Mouse (Mus musculus) liver, embryonic 13.5 days (tissue): ENCODE results near the gene Tcaf3. TPM values are rescaled to one million over a fixed set of nuclear protein-coding genes. Genes with fewer than 3 reads are reported as not detected.

Experiments
- ATAC-seq: fragments of 200-750 bp; cut with Nextera tagmentation; 2 replicates; pipeline ENCODE4 v1.8.0; 2017; ENCODE audit warnings: low read depth, mild to moderate bottlenecking, moderate number of reproducible peaks, moderate library complexity
- DNase-seq: peaks from one replicate; pipeline ENCODE4 v3.0.0; 2022
- H3K27ac ChIP-seq: fragments of 300-500 bp; sonication (generic); 2 replicates; pipeline ENCODE4 v1.5.1; 2015; ENCODE audit warnings: moderate library complexity, mild to moderate bottlenecking, inconsistent platforms
- H3K27me3 ChIP-seq: fragments of 300-500 bp; sonication (generic); 2 replicates; pipeline ENCODE4 v1.6.1; 2015; ENCODE audit warnings: mild to moderate bottlenecking, inconsistent platforms
- H3K36me3 ChIP-seq: fragments of 300-500 bp; sonication (generic); 2 replicates; pipeline ENCODE4 v1.6.1; 2015; ENCODE audit warnings: mild to moderate bottlenecking, inconsistent platforms
- H3K4me1 ChIP-seq: fragments of 300-500 bp; sonication (generic); replicated peaks from 2 replicates; pipeline ENCODE4 v1.6.1; 2015; ENCODE audit warnings: inconsistent platforms
- H3K4me2 ChIP-seq: fragments of 300-500 bp; sonication (generic); 2 replicates; pipeline ENCODE4 v1.6.1; 2015; ENCODE audit warnings: inconsistent platforms, mild to moderate bottlenecking, moderate library complexity
- H3K4me3 ChIP-seq: fragments of 300-500 bp; sonication (generic); replicated peaks from 2 replicates; pipeline ENCODE4 v1.5.1; 2015; ENCODE audit warnings: mild to moderate bottlenecking, inconsistent platforms
- H3K9ac ChIP-seq: fragments of 300-500 bp; sonication (generic); 2 replicates; pipeline ENCODE4 v1.6.1; 2015; ENCODE audit warnings: mild to moderate bottlenecking, inconsistent platforms
- H3K9me3 ChIP-seq: fragments of 300-500 bp; sonication (generic); replicated peaks from 2 replicates; pipeline ENCODE4 v1.6.1; 2016; ENCODE audit warnings: inconsistent platforms
- WGBS: fragments of 180-500 bp; shearing (Covaris S2); methylation state at CpG from one replicate; pipeline ENCODE4 v1.1.7; 2015; ENCODE audit not compliant: insufficient replicate concordance; 5-methylcytosine and 5-hydroxymethylcytosine counted together
- polyA plus RNA-seq: library from polyadenylated mRNA; unstranded; fragments of >200 nt; fragmentation: Nextera tagmentation; extraction: Ambion mirVana; gene quantifications from 2 replicates; pipeline ENCODE4 v1.2.1, GENCODE M21; 2015

The Tcaf3 gene
- polyA plus RNA-seq, 1 experiment from 2014 or later = not detected

GRCm38 (mm10) chr6:42578678-42579077, 18.8 kb downstream of the Tcaf3 start:
- H3K4me2 ChIP-seq = no peak overlapping the region
- no peak for ATAC-seq
- no peak for DNase-seq
- H3K9me3 ChIP-seq = no peaks in the 10 kb centered on the region
- H3K9ac ChIP-seq = no peak overlapping the region
- no peaks in the 10 kb centered on the region for H3K36me3 ChIP-seq
- WGBS = 50% methylated on average over 4 of the region's 4 CpGs
- no peak overlapping the region for H3K4me3 ChIP-seq
- H3K4me1 ChIP-seq = peaks cover 4% of the 10 kb centered on the region; the same call in 1 of the 2 replicates
- no peak overlapping the region for H3K27ac ChIP-seq
- H3K27me3 ChIP-seq = no peaks in the 10 kb centered on the region

- 47% methylated on average over 2 of the region's 2 CpGs for WGBS
- H3K4me3 ChIP-seq = no peak overlapping the region
- DNase-seq = peak; percentile 21
- peaks cover 4% of the 10 kb centered on the region; the same call in 1 of the 2 replicates for H3K4me1 ChIP-seq
- no peak overlapping the region for H3K27ac ChIP-seq
- H3K36me3 ChIP-seq = no peaks in the 10 kb centered on the region
- no peak overlapping the region for H3K4me2 ChIP-seq
- no peak overlapping the region for H3K9ac ChIP-seq
- H3K9me3 ChIP-seq = no peaks in the 10 kb centered on the region
- peak; percentile 97 for ATAC-seq
- H3K27me3 ChIP-seq = no peaks in the 10 kb centered on the region
Measured at GRCm38 (mm10) chr6:42577433-42577832, 20.1 kb downstream of the Tcaf3 start.

GRCm38 (mm10) chr6:42568205-42568604, 29.3 kb downstream of the Tcaf3 start:
- H3K27me3 ChIP-seq = no peaks in the 10 kb centered on the region
- H3K4me3 ChIP-seq = no peak overlapping the region
- H3K9ac ChIP-seq = no peak overlapping the region
- H3K27ac ChIP-seq = no peak overlapping the region
- WGBS = 50% methylated on average over 2 of the region's 2 CpGs
- ATAC-seq = no peak
- H3K4me2 ChIP-seq = no peak overlapping the region
- H3K36me3 ChIP-seq = no peaks in the 10 kb centered on the region
- DNase-seq = no peak
- no peaks in the 10 kb centered on the region for H3K4me1 ChIP-seq
- no peaks in the 10 kb centered on the region for H3K9me3 ChIP-seq

GRCm38 (mm10) chr6:42566076-42566598, 31.4 kb downstream of the Tcaf3 start:
- ATAC-seq (no peak), DNase-seq (no peak)
- no peaks in the 10 kb centered on the region for H3K4me1 ChIP-seq
- H3K36me3 ChIP-seq = no peaks in the 10 kb centered on the region
- H3K9ac ChIP-seq = no peak overlapping the region
- no peaks in the 10 kb centered on the region for H3K9me3 ChIP-seq
- no peak overlapping the region for H3K4me3 ChIP-seq
- WGBS = 59% methylated on average over 2 of the region's 2 CpGs
- H3K27ac ChIP-seq = no peak overlapping the region
- H3K27me3 ChIP-seq = no peaks in the 10 kb centered on the region
- no peak overlapping the region for H3K4me2 ChIP-seq

- no peak overlapping the region for H3K27ac ChIP-seq
- H3K4me3 ChIP-seq = no peak overlapping the region
- no peaks in the 10 kb centered on the region for H3K36me3 ChIP-seq
- no peaks in the 10 kb centered on the region for H3K4me1 ChIP-seq
- no peak overlapping the region for H3K9ac ChIP-seq
- no peak overlapping the region for H3K4me2 ChIP-seq
- DNase-seq (no peak), ATAC-seq (no peak)
- H3K27me3 ChIP-seq = no peaks in the 10 kb centered on the region
- 39% methylated on average over 2 of the region's 2 CpGs for WGBS
- H3K9me3 ChIP-seq = no peaks in the 10 kb centered on the region
Measured at GRCm38 (mm10) chr6:42562280-42562679, 35.2 kb downstream of the Tcaf3 start.

GRCm38 (mm10) chr6:42560885-42561284, 36.6 kb downstream of the Tcaf3 start:
- no peaks in the 10 kb centered on the region for H3K9me3 ChIP-seq
- no peak overlapping the region for H3K4me2 ChIP-seq
- DNase-seq (no peak), ATAC-seq (no peak)
- no peak overlapping the region for H3K4me3 ChIP-seq
- H3K9ac ChIP-seq = no peak overlapping the region
- no peaks in the 10 kb centered on the region for H3K4me1 ChIP-seq
- H3K27me3 ChIP-seq = no peaks in the 10 kb centered on the region
- H3K36me3 ChIP-seq = no peaks in the 10 kb centered on the region
- 63% methylated on average over 5 of the region's 5 CpGs for WGBS
- H3K27ac ChIP-seq = no peak overlapping the region

- H3K36me3 ChIP-seq = no peaks in the 10 kb centered on the region
- no peaks in the 10 kb centered on the region for H3K9me3 ChIP-seq
- no peak overlapping the region for H3K9ac ChIP-seq
- no peaks in the 10 kb centered on the region for H3K4me1 ChIP-seq
- H3K4me2 ChIP-seq = no peak overlapping the region
- no peak overlapping the region for H3K4me3 ChIP-seq
- 81% methylated on average over 14 of the region's 14 CpGs for WGBS
- no peak for ATAC-seq
- no peak for DNase-seq
- H3K27me3 ChIP-seq = no peaks in the 10 kb centered on the region
- no peak overlapping the region for H3K27ac ChIP-seq
Measured at GRCm38 (mm10) chr6:42558641-42559040, 38.9 kb downstream of the Tcaf3 start.

GRCm38 (mm10) chr6:42547461-42547860, 50.0 kb downstream of the Tcaf3 start, which contains the start of gene Olfr455:
TSS of gene Olfr455 (minus strand) at chr6:42547587.
- H3K4me1 ChIP-seq = no peaks in the 10 kb centered on the region
- H3K4me2 ChIP-seq = no peak within 1 kb of the TSS
- DNase-seq = no peak
- ATAC-seq = no peak
- H3K36me3 ChIP-seq = no peaks in the 10 kb centered on the region
- 73% methylated on average over 4 of the region's 4 CpGs for WGBS
- H3K9ac ChIP-seq = no peak within 1 kb of the TSS
- H3K9me3 ChIP-seq = no peaks in the 10 kb centered on the region
- no peak within 1 kb of the TSS for H3K4me3 ChIP-seq
- H3K27ac ChIP-seq = no peak within 1 kb of the TSS
- H3K27me3 ChIP-seq = no peaks in the 10 kb centered on the region

GRCm38 (mm10) chr6:42546180-42546579, 51.3 kb downstream of the Tcaf3 start:
- ATAC-seq = no peak
- DNase-seq = no peak
- WGBS = 69% methylated on average over 2 of the region's 2 CpGs
- Histone ChIP-seq H3K4me3 (no peak overlapping the region), H3K27ac (no peak overlapping the region), H3K27me3 (no peaks in the 10 kb centered on the region), H3K4me1 (no peaks in the 10 kb centered on the region), H3K36me3 (no peaks in the 10 kb centered on the region), H3K9me3 (no peaks in the 10 kb centered on the region), H3K4me2 (no peak overlapping the region), H3K9ac (no peak overlapping the region)

- H3K9me3 ChIP-seq = no peaks in the 10 kb centered on the region
- H3K9ac ChIP-seq = no peak overlapping the region
- H3K27ac ChIP-seq = no peak overlapping the region
- no peak for ATAC-seq
- 53% methylated on average over 2 of the region's 2 CpGs for WGBS
- DNase-seq = no peak
- H3K4me3 ChIP-seq = no peak overlapping the region
- no peak overlapping the region for H3K4me2 ChIP-seq
- no peaks in the 10 kb centered on the region for H3K36me3 ChIP-seq
- no peaks in the 10 kb centered on the region for H3K27me3 ChIP-seq
- no peaks in the 10 kb centered on the region for H3K4me1 ChIP-seq
Measured at GRCm38 (mm10) chr6:42545451-42545885, 52.0 kb downstream of the Tcaf3 start.

- Histone ChIP-seq H3K4me2 (no peak overlapping the region), H3K36me3 (no peaks in the 10 kb centered on the region), H3K9ac (no peak overlapping the region), H3K27ac (no peak overlapping the region), H3K4me3 (no peak overlapping the region), H3K4me1 (no peaks in the 10 kb centered on the region), H3K27me3 (no peaks in the 10 kb centered on the region), H3K9me3 (no peaks in the 10 kb centered on the region)
- ATAC-seq (no peak), DNase-seq (no peak)
- 45% methylated on average over 1 of the region's 1 CpGs for WGBS
Measured at GRCm38 (mm10) chr6:42544846-42545245, 52.6 kb downstream of the Tcaf3 start.
